Mouse (Mus musculus) embryonic facial prominence, embryonic 14.5 days (tissue): ENCODE results near the gene Ppp2r5d. TPM values are rescaled to one million over a fixed set of nuclear protein-coding genes. Genes with fewer than 3 reads are reported as not detected.

Experiments used
- ATAC-seq: fragments of 200-750 bp; cut with Nextera tagmentation; 2 replicates; pipeline ENCODE4 v1.8.0; 2017; ENCODE audit warnings: low read depth, moderate number of reproducible peaks, moderate TSS enrichment
- DNase-seq: peaks from one replicate; pipeline ENCODE4 v3.0.0-alpha.2; 2015; ENCODE audit warnings: low spot score
- H3K27ac ChIP-seq: fragments of 300-500 bp; sonication (generic); replicated peaks from 2 replicates; pipeline ENCODE4 v1.5.1; 2014; ENCODE audit warnings: low read depth, mild to moderate bottlenecking, low read length, moderate library complexity
- H3K27me3 ChIP-seq: fragments of 300-500 bp; sonication (generic); replicated peaks from 2 replicates; pipeline ENCODE4 v1.6.1; 2014; ENCODE audit warnings: low read length; ENCODE audit not compliant: control insufficient read depth, insufficient read depth
- H3K36me3 ChIP-seq: fragments of 300-500 bp; sonication (generic); 2 replicates; pipeline ENCODE4 v1.6.1; 2014; ENCODE audit warnings: low read length, mixed read lengths; ENCODE audit not compliant: control insufficient read depth, insufficient read depth
- H3K4me1 ChIP-seq: fragments of 300-500 bp; sonication (generic); 2 replicates; pipeline ENCODE4 v1.6.1; 2014; ENCODE audit warnings: antibody characterized with exemption, low read length; ENCODE audit not compliant: control insufficient read depth, insufficient read depth
- H3K4me2 ChIP-seq: fragments of 300-500 bp; sonication (generic); 2 replicates; pipeline ENCODE4 v1.6.1; 2014; ENCODE audit warnings: low read depth, mild to moderate bottlenecking, low read length, moderate library complexity, mixed read lengths
- H3K4me3 ChIP-seq: fragments of 300-500 bp; sonication (generic); 2 replicates; pipeline ENCODE4 v1.5.1; 2014; ENCODE audit warnings: low read depth, mild to moderate bottlenecking, low read length
- H3K9ac ChIP-seq: fragments of 300-500 bp; sonication (generic); 2 replicates; pipeline ENCODE4 v1.6.1; 2014; ENCODE audit warnings: low read depth, mild to moderate bottlenecking, low read length, moderate library complexity, mixed read lengths
- H3K9me3 ChIP-seq: fragments of 300-500 bp; sonication (generic); 2 replicates; pipeline ENCODE4 v1.6.1; 2016; ENCODE audit warnings: low read length; ENCODE audit not compliant: control insufficient read depth
- WGBS: fragments of 180-500 bp; shearing (Covaris S2); extraction: QIAGEN DNeasy Blood & Tissue Kit; methylation state at CpG from one replicate; pipeline ENCODE4 v1.1.7; 2014; 5-methylcytosine and 5-hydroxymethylcytosine counted together
- polyA plus RNA-seq: library from polyadenylated mRNA; unstranded; fragments of >200 nt; fragmentation: Nextera tagmentation; extraction: Ambion mirVana; gene quantifications from 2 replicates; pipeline ENCODE4 v1.2.1, GENCODE M21; 2014

Ppp2r5d gene
- polyA plus RNA-seq, 1 experiment from 2014 or later: 79.5 TPM

DNA sequence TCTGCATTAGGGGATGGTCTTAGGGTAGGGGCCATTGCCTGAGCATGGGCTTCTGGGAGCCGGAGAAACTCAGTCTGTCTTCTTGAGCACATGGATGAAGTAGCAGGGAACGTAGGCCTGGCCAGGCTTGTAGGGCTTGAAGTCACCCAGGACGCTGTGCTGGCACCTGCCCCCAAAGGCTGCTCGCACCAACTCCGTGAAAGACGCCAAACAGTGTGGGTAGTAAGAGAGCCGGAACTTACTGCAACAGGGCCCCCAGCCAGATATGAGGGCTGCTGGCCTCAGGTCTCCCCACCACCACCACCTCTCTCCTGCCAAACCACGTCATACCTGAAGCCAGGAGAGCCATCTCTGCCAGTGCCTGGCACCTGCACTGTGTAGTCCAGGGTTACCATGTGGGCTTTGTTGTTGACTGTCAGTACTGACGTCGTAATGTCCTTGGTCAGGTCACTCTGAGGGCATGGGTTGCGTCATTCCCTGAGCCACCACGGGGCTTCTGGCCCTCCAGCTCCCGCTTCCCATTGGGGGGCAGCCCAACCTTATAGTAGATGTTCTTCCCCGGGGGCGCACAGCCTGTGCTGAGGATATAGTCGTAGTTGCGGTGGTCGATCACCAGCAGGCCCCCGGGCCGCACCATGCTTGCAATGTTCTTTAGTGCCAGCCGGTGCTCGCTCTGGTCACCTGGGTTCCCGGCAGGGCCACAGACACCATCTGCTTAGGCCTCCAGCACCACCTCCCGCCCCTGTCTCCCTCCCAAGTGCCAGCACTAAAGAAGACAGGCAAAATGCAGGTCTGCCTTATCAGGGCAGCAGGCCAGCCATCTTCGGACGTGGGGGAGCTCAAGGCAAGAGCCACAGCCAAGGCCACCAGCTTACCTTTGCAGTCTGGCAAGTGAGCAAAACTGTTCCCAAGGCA lies 21.1 kb upstream of the Ppp2r5d start:
- no peak for ATAC-seq
- 91% methylated on average over 25 of the region's 26 CpGs for WGBS

DNA sequence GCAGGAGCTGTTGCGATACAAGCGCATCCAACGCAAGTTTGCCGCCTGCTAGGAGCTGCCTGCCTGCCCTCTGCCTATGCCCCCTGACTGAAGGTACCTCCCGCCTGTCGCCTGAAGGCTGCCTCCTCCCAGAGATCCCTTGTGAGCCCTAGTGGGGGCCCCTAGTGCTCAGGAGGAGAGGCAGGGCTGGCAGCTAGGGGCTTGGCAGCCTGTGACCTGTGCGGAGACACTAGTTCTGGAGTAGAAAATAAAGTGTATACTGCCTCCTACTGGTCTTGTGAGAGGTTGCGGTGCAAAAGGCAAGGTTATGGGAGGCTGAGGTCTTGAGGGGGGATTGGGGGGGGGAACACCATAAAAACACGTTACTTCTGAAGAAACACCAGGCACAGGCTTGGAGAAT lies 20.4 kb upstream of the Ppp2r5d start:
- Histone ChIP-seq H3K4me2 (no peak overlapping the region), H3K4me1 (no peaks in the 10 kb centered on the region), H3K9me3 (no peaks in the 10 kb centered on the region), H3K27me3 (peaks cover 16% of the 10 kb centered on the region), H3K9ac (no peak overlapping the region), H3K4me3 (no peak overlapping the region), H3K27ac (no peak overlapping the region), H3K36me3 (peaks cover 52% of the 10 kb centered on the region; the same call in 1 of the 2 replicates)
- ATAC-seq (peak; percentile 21; the same call in 1 of the 2 replicates), DNase-seq (peak; percentile 31)
- 58% methylated on average over 9 of the region's 9 CpGs for whole genome bisulfite sequencing

More for the DNA sequence above, 21.1 kb upstream of the Ppp2r5d start:
- Histone ChIP-seq H3K9ac (no peak overlapping the region), H3K9me3 (no peaks in the 10 kb centered on the region), H3K36me3 (peaks cover 45% of the 10 kb centered on the region; the same call in 1 of the 2 replicates), H3K4me1 (no peaks in the 10 kb centered on the region), H3K27ac (no peak overlapping the region), H3K4me3 (no peak overlapping the region), H3K4me2 (no peak overlapping the region), H3K27me3 (peaks cover 16% of the 10 kb centered on the region)
- no peak for DNase-seq

DNA sequence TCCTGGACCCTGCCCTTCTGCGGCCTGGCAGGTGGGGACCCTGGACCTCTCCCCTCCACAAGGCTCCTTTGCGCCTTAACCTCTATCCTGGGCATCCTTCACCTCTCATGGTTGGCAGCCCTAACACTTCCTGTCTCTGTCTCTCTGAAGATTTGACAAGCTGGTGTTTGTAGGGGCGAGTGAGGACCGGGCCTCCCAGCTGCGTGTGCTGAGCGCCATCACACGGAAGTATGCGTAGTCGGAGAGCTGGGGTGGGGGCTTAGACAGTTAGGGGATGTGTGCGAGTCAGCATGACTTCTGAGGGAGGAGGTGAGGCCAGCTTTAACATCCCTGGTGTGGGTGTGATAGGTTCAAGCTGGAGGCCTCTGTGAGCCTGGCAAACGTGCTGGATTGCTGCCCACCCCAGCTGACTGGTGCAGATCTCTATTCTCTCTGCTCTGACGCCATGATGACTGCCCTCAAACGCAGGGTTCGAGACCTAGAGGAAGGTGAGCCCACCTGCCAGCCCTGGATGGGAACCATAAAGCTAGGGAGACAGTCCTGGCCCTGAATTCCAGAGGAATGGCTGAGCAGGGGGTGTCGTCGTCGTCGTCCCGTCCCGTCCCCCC lies 19.7 kb upstream of the Ppp2r5d start:
- H3K27ac ChIP-seq: no peak overlapping the region
- H3K4me1 ChIP-seq: no peaks in the 10 kb centered on the region
- H3K36me3 ChIP-seq: peaks cover 59% of the 10 kb centered on the region; the same call in 1 of the 2 replicates
- H3K9ac ChIP-seq: no peak overlapping the region
- DNase-seq: no peak
- ATAC-seq: no peak
- 83% methylated on average over 14 of the region's 20 CpGs for WGBS
- peaks cover 16% of the 10 kb centered on the region for H3K27me3 ChIP-seq
- H3K4me3 ChIP-seq: no peak overlapping the region
- H3K4me2 ChIP-seq: no peak overlapping the region
- H3K9me3 ChIP-seq: no peaks in the 10 kb centered on the region

DNA sequence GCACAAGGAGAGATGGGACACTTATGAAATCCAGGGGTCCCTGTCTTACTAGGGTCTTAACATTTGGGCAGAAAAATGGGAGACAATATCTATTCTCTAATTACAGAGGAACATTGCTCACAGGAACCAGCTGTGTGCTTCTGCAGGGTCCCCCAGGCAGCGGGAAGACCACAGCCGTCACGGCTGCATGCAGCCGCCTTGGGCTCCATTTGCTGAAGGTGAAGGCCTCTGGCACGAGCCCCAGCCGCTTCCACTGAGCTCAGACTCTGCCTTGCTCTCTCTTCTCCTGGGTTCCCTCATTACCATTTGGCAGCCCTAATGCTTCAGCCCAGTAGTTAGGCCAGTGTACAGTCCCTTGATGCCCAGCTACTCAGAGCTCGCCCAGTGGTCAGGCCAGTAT lies 16.2 kb upstream of the Ppp2r5d start:
- Histone ChIP-seq H3K27me3 (no peaks in the 10 kb centered on the region), H3K36me3 (peaks cover 60% of the 10 kb centered on the region; the same call in 1 of the 2 replicates), H3K4me3 (no peak overlapping the region), H3K9ac (no peak overlapping the region), H3K4me1 (no peaks in the 10 kb centered on the region), H3K27ac (no peak overlapping the region), H3K4me2 (no peak overlapping the region), H3K9me3 (no peaks in the 10 kb centered on the region)
- WGBS: 88% methylated on average over 7 of the region's 7 CpGs
- DNase-seq (no peak), ATAC-seq (no peak)

DNA sequence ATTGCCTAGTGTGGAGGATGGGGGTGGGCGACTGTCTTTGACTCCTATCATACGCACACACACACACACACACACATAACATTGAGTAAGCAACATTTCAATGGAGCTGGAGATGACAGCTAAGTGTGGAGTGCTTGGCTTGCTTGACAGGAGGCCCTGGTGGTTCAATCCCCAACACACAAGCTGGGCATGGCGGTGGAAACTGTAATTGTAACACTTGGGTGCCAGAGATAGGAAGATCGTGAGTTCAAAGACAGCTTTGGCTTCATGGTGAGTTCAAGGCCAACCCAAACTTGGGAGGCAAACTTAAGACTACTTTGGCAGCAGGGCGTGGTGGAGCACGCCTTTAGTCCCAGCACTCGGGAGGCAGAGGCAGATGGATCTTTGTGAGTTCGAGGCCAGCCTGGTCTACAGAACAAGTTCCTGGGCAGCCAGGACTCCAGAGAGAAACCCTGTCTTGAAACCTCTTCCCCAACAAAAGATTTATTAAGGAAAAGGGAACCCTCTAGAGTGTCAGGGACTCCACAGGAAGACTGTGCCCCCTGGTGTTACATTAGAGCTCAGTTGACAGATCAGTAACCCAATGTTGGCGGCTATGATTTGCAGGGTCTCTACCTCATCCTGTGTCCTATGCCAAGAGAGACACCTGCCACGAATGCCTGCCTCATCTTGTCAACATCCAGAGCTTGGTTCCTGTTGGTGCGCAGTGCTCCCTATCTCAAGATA lies 10.0 kb upstream of the Ppp2r5d start:
- H3K4me1 ChIP-seq: peaks cover 13% of the 10 kb centered on the region
- 96% methylated on average over 11 of the region's 11 CpGs for WGBS
- no peak overlapping the region for H3K4me2 ChIP-seq
- no peak overlapping the region for H3K4me3 ChIP-seq
- H3K27me3 ChIP-seq: no peaks in the 10 kb centered on the region
- DNase-seq: no peak
- no peak overlapping the region for H3K9ac ChIP-seq
- ATAC-seq: no peak
- H3K9me3 ChIP-seq: no peaks in the 10 kb centered on the region
- H3K36me3 ChIP-seq: peaks cover 29% of the 10 kb centered on the region
- H3K27ac ChIP-seq: no peak overlapping the region

DNA sequence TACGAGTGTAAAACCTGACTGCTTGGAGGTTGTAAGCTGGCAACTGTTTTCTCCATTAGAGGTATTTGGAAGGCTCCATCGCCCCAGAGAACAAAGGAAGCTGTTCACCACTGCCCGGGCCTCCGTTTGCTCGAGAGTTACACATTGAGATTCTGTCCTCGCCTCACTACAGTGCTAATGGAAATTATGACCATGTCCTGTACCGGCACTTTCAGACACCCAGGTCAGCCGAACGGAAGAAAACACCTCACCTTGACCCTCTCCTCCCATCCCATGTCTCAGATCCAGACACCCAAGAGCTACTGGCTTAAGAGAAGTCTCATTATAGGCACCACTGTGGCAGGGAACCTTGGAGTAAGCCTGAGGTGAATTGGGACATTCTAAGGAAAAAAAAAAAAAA lies 8.9 kb upstream of the Ppp2r5d start:
- Histone ChIP-seq H3K4me2 (no peak overlapping the region), H3K9ac (no peak overlapping the region), H3K4me3 (no peak overlapping the region), H3K27ac (no peak overlapping the region), H3K27me3 (no peaks in the 10 kb centered on the region), H3K9me3 (no peaks in the 10 kb centered on the region), H3K4me1 (peaks cover 13% of the 10 kb centered on the region), H3K36me3 (peaks cover 24% of the 10 kb centered on the region)
- WGBS: 83% methylated on average over 9 of the region's 9 CpGs
- DNase-seq (no peak), ATAC-seq (no peak)

DNA sequence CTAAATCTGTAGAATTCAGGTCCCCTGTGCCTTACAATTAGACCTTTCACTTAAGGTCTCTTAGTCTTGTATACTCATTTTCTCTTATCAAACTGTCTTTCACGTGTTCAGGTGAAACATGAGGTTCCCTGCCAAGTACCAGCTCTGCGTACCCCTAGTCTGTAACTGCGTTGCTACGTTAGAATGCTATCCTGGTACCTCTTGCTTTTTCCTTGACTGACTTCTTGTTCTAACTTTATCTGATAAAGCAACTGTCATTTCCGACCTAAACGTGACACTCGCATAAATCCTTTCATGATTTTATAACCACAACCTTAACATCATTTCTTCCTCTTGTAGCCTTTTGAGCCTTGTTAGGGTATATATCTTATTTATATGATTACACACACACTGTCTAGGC lies 7.5 kb upstream of the Ppp2r5d start:
- no peak for DNase-seq
- Histone ChIP-seq H3K27ac (no peak overlapping the region), H3K27me3 (no peaks in the 10 kb centered on the region), H3K36me3 (peaks cover 24% of the 10 kb centered on the region), H3K9ac (peak overlapping the region; percentile 92), H3K4me3 (peak overlapping the region; percentile 99), H3K4me2 (peak overlapping the region; percentile 97), H3K9me3 (no peaks in the 10 kb centered on the region), H3K4me1 (peaks cover 13% of the 10 kb centered on the region)
- WGBS: 71% methylated on average over 7 of the region's 7 CpGs
- ATAC-seq: no peak

DNA sequence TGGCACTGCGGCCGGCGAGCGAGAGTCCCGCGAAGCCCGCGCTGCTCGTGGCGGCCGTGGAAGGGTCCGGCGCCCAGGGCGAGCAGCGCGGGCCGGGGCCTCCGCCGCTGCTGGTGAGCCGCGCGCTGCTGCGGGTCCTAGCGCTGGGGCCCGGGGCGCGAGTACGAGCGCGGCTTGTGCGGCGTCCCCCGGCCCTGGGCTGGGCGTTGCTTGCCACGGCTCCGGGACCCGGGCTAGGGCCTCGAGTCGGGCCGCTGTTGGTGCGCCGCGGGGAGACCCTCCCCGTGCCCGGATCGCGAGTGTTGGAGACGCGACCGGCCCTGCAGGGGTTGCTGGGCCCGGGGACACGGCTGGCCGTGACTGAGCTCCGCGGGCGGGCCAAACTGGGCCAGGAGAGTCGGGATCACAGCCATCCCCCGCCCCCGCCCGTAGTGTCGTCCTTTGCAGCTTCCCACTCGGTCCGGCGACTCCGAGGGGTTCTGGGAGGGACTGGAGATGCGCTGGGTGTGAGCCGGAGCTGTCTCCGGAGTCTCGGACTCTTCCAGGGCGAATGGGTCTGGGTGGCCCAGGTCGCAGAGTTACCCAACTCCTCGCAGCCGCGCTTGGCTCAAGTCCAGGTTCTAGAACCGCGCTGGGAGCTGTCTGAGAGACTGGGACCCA lies 6.8 kb upstream of the Ppp2r5d start:
- ATAC-seq (peak; percentile 55), DNase-seq (no peak)
- Histone ChIP-seq H3K4me2 (peak overlapping the region; percentile 97), H3K27me3 (no peaks in the 10 kb centered on the region), H3K9me3 (no peaks in the 10 kb centered on the region), H3K4me3 (peak overlapping the region; percentile 99), H3K36me3 (peaks cover 24% of the 10 kb centered on the region), H3K27ac (peak overlapping the region; percentile 50; the same call in 1 of the 2 replicates), H3K4me1 (peaks cover 13% of the 10 kb centered on the region), H3K9ac (peak overlapping the region; percentile 92)
- under 1% methylated on average over 40 of the region's 76 CpGs for WGBS
